Mouse (Mus musculus) neural tube, embryonic 11.5 days (tissue): ENCODE data around the gene Schip1. TPM values are rescaled to one million over a fixed set of nuclear protein-coding genes. Genes with fewer than 3 reads are reported as not detected.

Experiments
- ATAC-seq: fragments of 200-750 bp; cut with Nextera tagmentation; 2 replicates; pipeline ENCODE4 v1.8.0; 2017; ENCODE audit warnings: moderate number of reproducible peaks, mild to moderate bottlenecking, moderate TSS enrichment, moderate library complexity; ENCODE audit not compliant: insufficient read depth, low FRiP score, low TSS enrichment
- DNase-seq: peaks from one replicate; pipeline ENCODE4 v3.0.0-alpha.2; 2015; ENCODE audit warnings: low spot score
- H3K27ac ChIP-seq: fragments of 300-500 bp; sonication (generic); 2 replicates; pipeline ENCODE4 v1.5.1; 2014; ENCODE audit warnings: low read depth, mild to moderate bottlenecking, low read length
- H3K27me3 ChIP-seq: fragments of 300-500 bp; sonication (generic); 2 replicates; pipeline ENCODE4 v1.6.1; 2014; ENCODE audit warnings: mild to moderate bottlenecking, low read length, mixed read lengths; ENCODE audit not compliant: control insufficient read depth, insufficient read depth
- H3K36me3 ChIP-seq: fragments of 300-500 bp; sonication (generic); 2 replicates; pipeline ENCODE4 v1.6.1; 2014; ENCODE audit warnings: mild to moderate bottlenecking, low read length, moderate library complexity, mixed read lengths; ENCODE audit not compliant: control insufficient read depth, insufficient read depth
- H3K4me1 ChIP-seq: fragments of 300-500 bp; sonication (generic); 2 replicates; pipeline ENCODE4 v1.6.1; 2014; ENCODE audit warnings: low read length, mixed read lengths; ENCODE audit not compliant: control insufficient read depth, insufficient read depth
- H3K4me2 ChIP-seq: fragments of 300-500 bp; sonication (generic); 2 replicates; pipeline ENCODE4 v1.6.1; 2014; ENCODE audit warnings: low read depth, mild to moderate bottlenecking, moderate library complexity
- H3K4me3 ChIP-seq: fragments of 300-500 bp; sonication (generic); 2 replicates; pipeline ENCODE4 v1.5.1; 2014; ENCODE audit warnings: low read depth, low read length
- H3K9ac ChIP-seq: fragments of 300-500 bp; sonication (generic); 2 replicates; pipeline ENCODE4 v1.6.1; 2014; ENCODE audit warnings: mild to moderate bottlenecking, low read length
- H3K9me3 ChIP-seq: fragments of 300-500 bp; sonication (generic); 2 replicates; pipeline ENCODE4 v1.6.1; 2016; ENCODE audit warnings: low read length; ENCODE audit not compliant: control insufficient read depth
- WGBS: fragments of 180-500 bp; shearing (Covaris S2); extraction: QIAGEN DNeasy Blood & Tissue Kit; methylation state at CpG from one replicate; pipeline ENCODE4 v1.1.7; 2014; 5-methylcytosine and 5-hydroxymethylcytosine counted together
- polyA plus RNA-seq: library from polyadenylated mRNA; unstranded; fragments of >200 nt; fragmentation: Nextera tagmentation; extraction: Ambion mirVana; gene quantifications from 2 replicates; pipeline ENCODE4 v1.2.1, GENCODE M21; 2014

Gene Schip1
- polyA plus RNA-seq, 1 experiment from 2014 or later, result 87.2 TPM

DNA sequence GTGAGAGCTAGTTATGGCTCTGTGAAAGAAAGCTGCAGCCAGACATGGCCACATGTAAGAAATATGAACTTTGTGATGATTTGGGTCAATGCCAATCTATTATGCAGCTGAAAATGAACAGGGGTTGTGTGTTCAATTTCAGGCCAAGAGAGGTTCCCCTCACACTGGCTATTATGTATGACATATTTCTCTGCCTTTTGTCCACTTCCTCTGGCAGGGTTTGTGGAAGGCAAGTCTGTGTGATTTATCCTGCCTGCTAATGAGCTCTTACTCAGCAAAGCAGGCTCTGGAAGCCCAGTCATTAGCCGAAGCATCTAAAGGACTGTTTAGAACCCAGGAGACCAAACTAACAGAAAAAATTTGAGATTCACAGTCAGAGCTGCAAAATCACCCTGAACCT, 113.6 kb downstream of the Schip1 start:
- Histone ChIP-seq H3K4me1 (no peaks in the 10 kb centered on the region), H3K4me2 (no peak overlapping the region), H3K27me3 (no peaks in the 10 kb centered on the region), H3K27ac (no peak overlapping the region), H3K36me3 (no peaks in the 10 kb centered on the region), H3K4me3 (no peak overlapping the region), H3K9ac (no peak overlapping the region), H3K9me3 (no peaks in the 10 kb centered on the region)
- ATAC-seq (no peak), DNase-seq (no peak)
- WGBS, result 59% methylated on average over 1 of the region's 1 CpGs

DNA sequence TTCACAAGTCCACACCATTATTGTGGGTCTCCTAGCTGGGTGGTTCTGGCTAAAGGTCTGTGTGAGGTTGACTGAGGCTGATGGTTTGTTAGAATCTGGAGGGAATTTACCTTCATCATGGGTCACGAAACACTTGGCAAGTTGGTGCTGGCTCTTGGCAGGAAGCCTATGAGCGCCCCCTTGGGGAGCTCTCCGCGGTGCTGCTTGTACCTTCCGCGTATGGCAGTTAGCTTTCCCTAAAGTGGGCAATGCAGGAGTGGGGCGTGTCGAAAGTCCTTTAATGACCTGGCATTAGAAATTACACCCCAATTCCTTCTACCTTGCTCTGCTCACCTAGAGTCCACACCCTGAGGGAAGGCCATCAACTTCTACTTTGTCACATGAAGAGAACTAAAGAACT, 122.9 kb downstream of the Schip1 start:
- DNase-seq, result no peak
- H3K9me3 ChIP-seq, result no peaks in the 10 kb centered on the region
- WGBS, result 64% methylated on average over 8 of the region's 8 CpGs

DNA sequence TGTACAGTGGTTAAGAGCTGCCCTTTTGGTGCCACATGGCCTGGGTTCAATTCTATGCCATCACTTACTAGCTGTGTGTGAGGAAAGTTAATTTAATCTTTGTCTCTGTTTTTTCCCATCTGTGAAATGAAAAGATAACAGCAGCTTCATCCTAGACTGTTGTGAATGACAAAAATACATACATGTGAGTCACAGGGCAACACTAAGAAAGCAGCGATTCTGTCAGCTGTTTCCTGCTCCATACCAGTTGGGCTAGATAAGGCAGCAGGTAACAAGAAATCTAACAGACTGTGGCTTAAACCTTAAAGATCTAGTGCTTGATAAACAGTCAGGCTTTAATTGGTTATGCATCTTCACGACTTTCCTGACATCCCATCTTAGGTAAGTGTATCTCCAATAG, 124.5 kb downstream of the Schip1 start:
- Histone ChIP-seq H3K27ac (no peak overlapping the region), H3K9ac (no peak overlapping the region), H3K4me1 (no peaks in the 10 kb centered on the region), H3K4me3 (no peak overlapping the region), H3K9me3 (no peaks in the 10 kb centered on the region), H3K27me3 (no peaks in the 10 kb centered on the region), H3K36me3 (no peaks in the 10 kb centered on the region), H3K4me2 (no peak overlapping the region)
- ATAC-seq, result no peak
- no peak for DNase-seq
- WGBS, result 91% methylated on average over 2 of the region's 2 CpGs

More for the DNA sequence above, 122.9 kb downstream of the Schip1 start:
- no peak overlapping the region for H3K4me3 ChIP-seq
- no peaks in the 10 kb centered on the region for H3K27me3 ChIP-seq
- ATAC-seq, result no peak
- H3K9ac ChIP-seq, result no peak overlapping the region
- no peak overlapping the region for H3K4me2 ChIP-seq
- H3K27ac ChIP-seq, result no peak overlapping the region
- H3K36me3 ChIP-seq, result no peaks in the 10 kb centered on the region
- no peaks in the 10 kb centered on the region for H3K4me1 ChIP-seq

DNA sequence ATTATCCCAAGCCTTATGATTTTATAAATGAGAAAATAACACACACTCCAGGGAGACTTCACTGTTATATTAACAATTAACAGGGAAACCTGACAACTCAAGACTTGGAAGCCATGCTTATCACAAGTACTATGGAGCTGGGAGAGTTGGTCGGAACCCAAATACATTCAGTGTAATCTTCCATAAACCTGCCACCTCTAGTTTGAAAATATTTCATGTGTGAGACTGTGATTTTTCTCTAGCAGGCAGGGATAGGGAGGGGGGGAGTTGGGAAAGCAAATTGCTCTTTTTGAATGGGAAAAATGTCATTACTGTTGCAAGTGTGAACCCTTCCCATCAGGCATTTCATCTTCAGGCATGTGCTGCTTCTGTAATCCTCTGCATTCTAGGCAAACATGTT, 132.3 kb downstream of the Schip1 start:
- 92% methylated on average over 1 of the region's 1 CpGs for WGBS
- DNase-seq, result no peak
- H3K4me3 ChIP-seq, result no peak overlapping the region
- H3K27me3 ChIP-seq, result no peaks in the 10 kb centered on the region
- H3K27ac ChIP-seq, result no peak overlapping the region
- H3K9ac ChIP-seq, result no peak overlapping the region
- H3K9me3 ChIP-seq, result no peaks in the 10 kb centered on the region
- no peaks in the 10 kb centered on the region for H3K4me1 ChIP-seq
- no peaks in the 10 kb centered on the region for H3K36me3 ChIP-seq
- no peak overlapping the region for H3K4me2 ChIP-seq
- no peak for ATAC-seq

DNA sequence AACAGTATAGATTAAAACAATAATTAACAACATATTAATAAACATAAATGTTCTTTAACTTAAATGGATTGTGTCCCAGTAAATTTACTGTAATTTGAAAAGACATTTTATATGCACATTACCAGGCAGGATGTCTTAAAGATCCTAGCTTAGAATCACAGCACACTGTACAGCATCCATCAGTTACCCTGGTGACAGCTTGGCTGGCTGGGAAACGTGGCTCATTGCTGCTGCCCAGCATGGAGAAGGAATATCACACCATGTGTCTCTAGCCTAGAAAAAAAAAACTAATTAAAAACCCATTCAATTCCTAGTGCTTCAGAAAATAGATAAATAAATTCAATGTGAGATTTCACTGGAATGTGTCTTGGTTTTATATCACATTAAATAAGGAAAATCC, 136.6 kb downstream of the Schip1 start:
- H3K4me3 ChIP-seq, result no peak overlapping the region
- no peak for DNase-seq
- H3K27me3 ChIP-seq, result no peaks in the 10 kb centered on the region
- H3K9ac ChIP-seq, result no peak overlapping the region
- no peak for ATAC-seq
- WGBS, result 11% methylated on average over 1 of the region's 1 CpGs
- H3K36me3 ChIP-seq, result no peaks in the 10 kb centered on the region
- no peak overlapping the region for H3K27ac ChIP-seq
- no peaks in the 10 kb centered on the region for H3K9me3 ChIP-seq
- H3K4me2 ChIP-seq, result no peak overlapping the region
- H3K4me1 ChIP-seq, result no peaks in the 10 kb centered on the region

DNA sequence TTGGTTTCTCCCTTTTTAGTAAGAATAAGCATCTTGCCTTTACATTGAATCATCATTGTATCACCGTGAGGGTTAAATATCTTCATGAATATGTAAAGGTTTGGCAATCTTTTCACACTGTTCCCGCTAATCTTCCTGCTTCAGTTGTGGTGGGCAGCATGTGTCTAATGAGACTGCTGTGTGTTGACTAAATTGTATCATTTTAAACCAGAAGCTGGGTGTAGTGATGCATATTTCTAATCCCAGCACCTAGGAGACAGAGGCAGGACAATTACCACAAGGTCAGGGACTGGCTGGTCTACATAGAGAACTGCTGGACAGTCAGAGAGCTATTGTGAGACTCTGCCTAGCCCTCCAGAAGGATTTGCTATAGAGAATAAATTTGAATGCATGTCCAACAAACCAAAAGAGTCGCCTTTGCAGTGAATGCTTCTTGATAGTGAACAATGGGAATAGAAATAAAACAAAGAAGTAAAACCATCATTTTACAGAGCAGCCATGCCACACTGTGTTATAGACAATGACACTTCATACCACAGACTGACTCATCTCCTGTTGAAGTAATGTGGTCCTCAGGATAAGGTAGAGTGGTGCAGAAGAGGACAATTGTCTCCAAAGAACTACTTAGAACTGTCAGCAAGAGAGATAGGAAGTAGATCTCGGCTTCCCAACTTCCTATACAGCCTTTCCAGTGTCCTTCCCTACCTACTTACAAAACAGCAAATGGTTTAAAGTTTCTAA, 137.7 kb downstream of the Schip1 start:
- H3K4me3 ChIP-seq, result no peak overlapping the region
- no peaks in the 10 kb centered on the region for H3K9me3 ChIP-seq
- ATAC-seq (peak; percentile 55; the same call in 1 of the 2 replicates), DNase-seq (peak; percentile 24)
- 44% methylated on average over 4 of the region's 4 CpGs for WGBS
- no peaks in the 10 kb centered on the region for H3K27me3 ChIP-seq
- H3K27ac ChIP-seq, result 0 out of 2 replicates have a peak overlapping the region, but pooled peaks have one; percentile 34
- no peaks in the 10 kb centered on the region for H3K36me3 ChIP-seq
- H3K4me1 ChIP-seq, result no peaks in the 10 kb centered on the region
- no peak overlapping the region for H3K9ac ChIP-seq
- H3K4me2 ChIP-seq, result no peak overlapping the region

DNA sequence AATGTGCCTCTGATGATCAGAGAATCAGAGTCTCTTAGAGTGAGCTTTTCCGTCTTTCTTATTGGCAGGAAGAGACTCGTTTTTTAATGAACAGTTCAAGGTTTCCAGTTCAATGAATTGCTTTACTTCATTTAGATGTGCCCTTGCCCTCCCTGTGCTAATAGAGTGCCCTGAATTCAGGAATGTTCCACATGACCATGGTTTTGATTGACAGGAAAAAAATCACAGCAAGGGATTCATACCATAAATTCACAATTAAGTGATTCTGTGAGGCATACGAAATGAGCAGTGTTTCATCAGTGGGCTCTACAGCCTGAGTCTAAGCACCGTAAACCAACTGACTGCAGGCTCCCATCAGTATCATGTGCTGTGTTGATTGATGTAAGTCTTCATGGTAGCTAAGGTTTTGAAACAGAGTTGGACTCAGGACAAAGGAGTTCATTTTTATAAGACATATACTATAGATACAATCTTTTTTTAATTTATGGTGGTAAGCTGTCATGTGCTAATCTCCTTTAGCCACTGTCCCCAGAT, 139.4 kb downstream of the Schip1 start:
- no peak overlapping the region for H3K4me3 ChIP-seq
- H3K9me3 ChIP-seq, result no peaks in the 10 kb centered on the region
- H3K9ac ChIP-seq, result no peak overlapping the region
- WGBS, result 59% methylated on average over 4 of the region's 4 CpGs
- H3K4me2 ChIP-seq, result no peak overlapping the region
- no peaks in the 10 kb centered on the region for H3K36me3 ChIP-seq
- H3K4me1 ChIP-seq, result no peaks in the 10 kb centered on the region
- no peaks in the 10 kb centered on the region for H3K27me3 ChIP-seq
- DNase-seq, result no peak
- no peak for ATAC-seq
- H3K27ac ChIP-seq, result no peak overlapping the region

DNA sequence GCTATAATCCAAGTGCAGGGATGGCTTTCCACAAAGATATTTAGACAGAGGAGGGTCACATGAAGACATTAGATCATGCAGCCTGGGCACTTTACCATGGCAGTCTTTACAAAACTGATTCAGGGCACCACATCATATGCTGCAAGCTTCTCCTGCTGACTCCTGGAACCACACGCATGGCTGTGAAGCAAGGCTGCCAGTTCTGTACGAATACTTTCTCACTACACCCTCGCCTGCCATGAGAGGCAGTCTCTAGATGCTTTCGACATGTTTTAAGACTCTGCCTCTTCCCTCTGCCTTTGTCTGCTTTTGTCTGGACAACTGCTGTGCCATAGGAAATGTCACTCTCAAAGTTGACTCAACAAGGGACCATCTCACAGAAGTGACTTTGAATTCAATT, 145.8 kb downstream of the Schip1 start:
- WGBS, result 84% methylated on average over 4 of the region's 4 CpGs
- no peak overlapping the region for H3K27ac ChIP-seq
- H3K36me3 ChIP-seq, result no peaks in the 10 kb centered on the region
- no peak overlapping the region for H3K4me3 ChIP-seq
- DNase-seq, result no peak
- H3K4me2 ChIP-seq, result no peak overlapping the region
- no peaks in the 10 kb centered on the region for H3K27me3 ChIP-seq
- ATAC-seq, result no peak
- H3K9me3 ChIP-seq, result no peaks in the 10 kb centered on the region
- no peak overlapping the region for H3K9ac ChIP-seq
- no peaks in the 10 kb centered on the region for H3K4me1 ChIP-seq

DNA sequence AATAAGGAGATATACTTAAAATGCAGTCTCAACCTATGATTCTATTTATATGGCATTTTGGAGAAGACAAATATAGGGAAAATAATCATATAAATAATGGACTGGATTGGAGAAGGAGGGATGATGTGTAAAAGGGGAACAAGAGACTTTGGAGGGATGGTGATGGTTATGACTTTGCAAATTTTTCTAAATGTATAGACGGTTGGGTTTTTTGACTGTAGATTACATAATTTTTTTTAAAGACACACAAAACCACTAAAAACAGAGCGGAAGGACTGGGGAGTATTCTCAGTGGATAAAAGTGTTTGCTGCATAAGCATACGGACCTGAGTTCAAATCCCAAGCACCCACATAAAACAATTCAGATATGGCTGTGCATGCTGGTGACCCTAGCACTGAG, 156.8 kb downstream of the Schip1 start:
- DNase-seq (no peak), ATAC-seq (no peak)
- 96% methylated on average over 3 of the region's 3 CpGs for WGBS
- Histone ChIP-seq H3K4me3 (no peak overlapping the region), H3K4me2 (no peak overlapping the region), H3K27ac (no peak overlapping the region), H3K27me3 (no peaks in the 10 kb centered on the region), H3K9ac (no peak overlapping the region), H3K4me1 (no peaks in the 10 kb centered on the region), H3K36me3 (no peaks in the 10 kb centered on the region), H3K9me3 (no peaks in the 10 kb centered on the region)
